Mouse (Mus musculus) R1 (cell line): ENCODE measurements at regions not wholly inside any gene's neighbourhood (a gene's known extent, or its start where the extent isn't known, plus 50 kb on each side); places are given as distances from the start of the nearest gene placed in this dataset.

Source experiments
- DNase-seq: peaks from one replicate; pipeline ENCODE4 v3.0.0-alpha.2; 2018; ENCODE audit warnings: low read depth, low spot score

GRCm38 (mm10) chr12:13834723-13835122 lies 317.1 kb downstream of the Fam84a start:
- no peak for DNase-seq

GRCm38 (mm10) chr12:13825899-13826298 lies 326.0 kb downstream of the Fam84a start:
- no peak for DNase-seq

GRCm38 (mm10) chr12:13815500-13815899 lies 336.4 kb downstream of the Fam84a start:
- no peak for DNase-seq

GRCm38 (mm10) chr12:13810155-13810515 lies 341.7 kb downstream of the Fam84a start:
- no peak for DNase-seq

GRCm38 (mm10) chr12:13809291-13810154 lies 342.3 kb downstream of the Fam84a start:
- DNase-seq = peak; percentile 10

- DNase-seq = no peak
Observed at GRCm38 (mm10) chr12:13779752-13780151, 372.1 kb downstream of the Fam84a start.

GRCm38 (mm10) chr12:13776687-13777086 lies 375.2 kb downstream of the Fam84a start:
- DNase-seq = no peak

GRCm38 (mm10) chr12:13769696-13770095 lies 382.2 kb downstream of the Fam84a start:
- DNase-seq = no peak

GRCm38 (mm10) chr12:13769156-13769555 lies 382.7 kb downstream of the Fam84a start:
- DNase-seq = no peak

GRCm38 (mm10) chr12:13766486-13766885 lies 385.4 kb downstream of the Fam84a start:
- DNase-seq = no peak

GRCm38 (mm10) chr12:13753878-13754277 lies 398.0 kb downstream of the Fam84a start:
- no peak for DNase-seq

- DNase-seq = no peak
Observed at GRCm38 (mm10) chr12:13744323-13744931, 407.4 kb downstream of the Fam84a start.

GRCm38 (mm10) chr12:13729901-13730637 lies 421.8 kb downstream of the Fam84a start:
- no peak for DNase-seq

- DNase-seq = no peak
Observed at GRCm38 (mm10) chr12:13728986-13729385, 422.9 kb downstream of the Fam84a start.

GRCm38 (mm10) chr12:13724511-13724910 lies 427.3 kb downstream of the Fam84a start:
- no peak for DNase-seq

GRCm38 (mm10) chr12:13709806-13710205 lies 440.9 kb downstream of the Nbas start:
- no peak for DNase-seq

GRCm38 (mm10) chr12:13707747-13708146 lies 438.8 kb downstream of the Nbas start:
- DNase-seq = no peak

GRCm38 (mm10) chr12:13706510-13706909 lies 437.6 kb downstream of the Nbas start:
- DNase-seq = no peak

GRCm38 (mm10) chr12:13703604-13704003 lies 434.7 kb downstream of the Nbas start:
- DNase-seq = no peak

- DNase-seq = no peak
Observed at GRCm38 (mm10) chr12:13699858-13700257, 430.9 kb downstream of the Nbas start.

- DNase-seq = no peak
Observed at GRCm38 (mm10) chr12:13698834-13699233, 429.9 kb downstream of the Nbas start.

- DNase-seq = peak; percentile 44
Observed at GRCm38 (mm10) chr12:13691394-13692165, 422.6 kb downstream of the Nbas start.
